Mouse (Mus musculus) frontal cortex, adult (tissue): ENCODE measurements around the gene Efna2.
A peak's percentile ranks its signal among the peaks of the same experiment; 100 is the strongest.
"Not testable (repeated sequence)": the region's sequence is repeated elsewhere in the genome, so short reads cannot be mapped to it uniquely, and the experiment has no call there.

Experiments
- ATAC-seq: cut with Nextera tagmentation; 2 replicates; pipeline ENCODE4 v1.9.2; 2017; ENCODE audit warnings: mild to moderate bottlenecking, moderate library complexity, mixed read lengths; ENCODE audit not compliant: low TSS enrichment

Efna2 gene

GRCm38 (mm10) chr10:80188453-80189024 lies 9.3 kb downstream of the Efna2 start:
- no peak for ATAC-seq

GRCm38 (mm10) chr10:80189999-80190398 lies 10.7 kb downstream of the Efna2 start:
- no peak for ATAC-seq

GRCm38 (mm10) chr10:80190491-80191051 lies 11.3 kb downstream of the Efna2 start:
- peak; percentile 77; the same call in 1 of the 2 replicates for ATAC-seq

- no peak for ATAC-seq
These were observed 14.7 kb downstream of the Efna2 start for GRCm38 (mm10) chr10:80193976-80194375.

- ATAC-seq: no peak
These were observed 15.2 kb downstream of the Efna2 start for GRCm38 (mm10) chr10:80194441-80194840.

GRCm38 (mm10) chr10:80196167-80196566 lies 16.9 kb downstream of the Efna2 start:
- ATAC-seq: no peak

GRCm38 (mm10) chr10:80196778-80197581 lies 17.7 kb downstream of the Efna2 start:
- ATAC-seq: no peak

- peak; percentile 89 for ATAC-seq
These were observed 20.2 kb downstream of the Efna2 start for GRCm38 (mm10) chr10:80199440-80200008.

GRCm38 (mm10) chr10:80200485-80200884 lies 21.2 kb downstream of the Efna2 start:
- ATAC-seq: no peak

- no peak for ATAC-seq
These were observed 24.8 kb downstream of the Efna2 start for GRCm38 (mm10) chr10:80204055-80204454.

GRCm38 (mm10) chr10:80207201-80207600 lies 27.9 kb downstream of the Efna2 start:
- no peak for ATAC-seq

- no peak for ATAC-seq
These were observed 28.4 kb downstream of the Efna2 start for GRCm38 (mm10) chr10:80207676-80208075.

- ATAC-seq: no peak
These were observed 29.0 kb downstream of the Efna2 start for GRCm38 (mm10) chr10:80208248-80208647.

GRCm38 (mm10) chr10:80208841-80209371 lies 29.6 kb downstream of the Efna2 start:
- ATAC-seq: peak; percentile 91

GRCm38 (mm10) chr10:80211547-80212103 lies 32.3 kb downstream of the Efna2 start:
- not testable (repeated sequence) for ATAC-seq

- ATAC-seq: no peak
These were observed 35.9 kb downstream of the Efna2 start for GRCm38 (mm10) chr10:80215048-80215772.

GRCm38 (mm10) chr10:80220676-80221075 lies 41.4 kb downstream of the Efna2 start:
- no peak for ATAC-seq

- not testable (repeated sequence) for ATAC-seq
These were observed 43.9 kb downstream of the Efna2 start for GRCm38 (mm10) chr10:80223137-80223536.

GRCm38 (mm10) chr10:80226071-80226415 lies 46.8 kb downstream of the Efna2 start:
- no peak; the same call in 1 of the 2 replicates for ATAC-seq

GRCm38 (mm10) chr10:80226416-80227165 lies 47.3 kb downstream of the Efna2 start, which contains the start of gene Mum1:
Gene Mum1 (plus strand): TSS chr10:80226434.
- peak; percentile 95; the same call in 1 of the 2 replicates for ATAC-seq

GRCm38 (mm10) chr10:80227166-80227539 lies 47.9 kb downstream of the Efna2 start:
- ATAC-seq: no peak
